Mouse (Mus musculus): ENCODE results near the gene Sirt5. TPM values are rescaled to one million over a fixed set of nuclear protein-coding genes. Genes with fewer than 3 reads are reported as not detected.
A peak's percentile ranks its signal among the peaks of the same experiment; 100 is the strongest.

The Sirt5 gene
- polyA plus RNA-seq, 1 experiment from 2014 or later: 21.0 TPM

- H3K27ac ChIP-seq (replicated peaks): no peak overlapping the region
- DNase-seq (ENCODE audit: low spot score): no peak
- H3K27me3 ChIP-seq (ENCODE audit: low read depth, poor library complexity, severe bottlenecking): no peaks in the 10 kb centered on the region
- H3K4me3 ChIP-seq: no peak overlapping the region
- H3K4me1 ChIP-seq: peaks cover 3% of the 10 kb centered on the region; the same call in 1 of the 2 replicates
- no peaks in the 10 kb centered on the region for H3K36me3 ChIP-seq
- 80% methylated on average over 9 of the region's 9 CpGs for WGBS
- H3K9me3 ChIP-seq (replicated peaks): no peaks in the 10 kb centered on the region
Observed at GRCm38 (mm10) chr13:43350489-43351169, 14.7 kb upstream of the Sirt5 start.

GRCm38 (mm10) chr13:43353356-43353755 lies 11.9 kb upstream of the Sirt5 start:
- no peaks in the 10 kb centered on the region for H3K9me3 ChIP-seq (replicated peaks)
- DNase-seq (ENCODE audit: low spot score): no peak
- WGBS: 87% methylated on average over 4 of the region's 4 CpGs
- H3K4me3 ChIP-seq: no peak overlapping the region
- no peaks in the 10 kb centered on the region for H3K27me3 ChIP-seq (ENCODE audit: low read depth, poor library complexity, severe bottlenecking)
- H3K36me3 ChIP-seq: no peaks in the 10 kb centered on the region
- H3K27ac ChIP-seq (replicated peaks): no peak overlapping the region
- peaks cover 3% of the 10 kb centered on the region; the same call in 1 of the 2 replicates for H3K4me1 ChIP-seq

- no peak overlapping the region for H3K27ac ChIP-seq (replicated peaks)
- H3K4me1 ChIP-seq: peaks cover 8% of the 10 kb centered on the region
- WGBS: 90% methylated on average over 12 of the region's 12 CpGs
- H3K9me3 ChIP-seq (replicated peaks): no peaks in the 10 kb centered on the region
- DNase-seq (ENCODE audit: low spot score): no peak
- H3K27me3 ChIP-seq (ENCODE audit: low read depth, poor library complexity, severe bottlenecking): no peaks in the 10 kb centered on the region
- no peak overlapping the region for H3K4me3 ChIP-seq
- H3K36me3 ChIP-seq: no peaks in the 10 kb centered on the region
Observed at GRCm38 (mm10) chr13:43354362-43354761, 10.9 kb upstream of the Sirt5 start.

GRCm38 (mm10) chr13:43356346-43357125 lies 8.8 kb upstream of the Sirt5 start:
- Histone ChIP-seq H3K9me3 (replicated peaks) (no peaks in the 10 kb centered on the region), H3K27me3 (ENCODE audit: low read depth, poor library complexity, severe bottlenecking) (no peaks in the 10 kb centered on the region), H3K4me3 (no peak overlapping the region), H3K27ac (replicated peaks) (no peak overlapping the region), H3K36me3 (no peaks in the 10 kb centered on the region), H3K4me1 (peaks cover 6% of the 10 kb centered on the region)
- no peak for DNase-seq (ENCODE audit: low spot score)
- 88% methylated on average over 14 of the region's 14 CpGs for WGBS

- no peak for DNase-seq (ENCODE audit: low spot score)
- no peaks in the 10 kb centered on the region for H3K36me3 ChIP-seq
- no peaks in the 10 kb centered on the region for H3K27me3 ChIP-seq (ENCODE audit: low read depth, poor library complexity, severe bottlenecking)
- H3K27ac ChIP-seq (replicated peaks): no peak overlapping the region
- H3K4me1 ChIP-seq: peaks cover 15% of the 10 kb centered on the region
- 73% methylated on average over 6 of the region's 6 CpGs for WGBS
- H3K9me3 ChIP-seq (replicated peaks): no peaks in the 10 kb centered on the region
- H3K4me3 ChIP-seq: no peak overlapping the region
Observed at GRCm38 (mm10) chr13:43360534-43360933, 4.8 kb upstream of the Sirt5 start.

- Histone ChIP-seq H3K27ac (replicated peaks) (no peak overlapping the region), H3K36me3 (no peaks in the 10 kb centered on the region), H3K27me3 (ENCODE audit: low read depth, poor library complexity, severe bottlenecking) (no peaks in the 10 kb centered on the region), H3K9me3 (replicated peaks) (no peaks in the 10 kb centered on the region), H3K4me3 (no peak overlapping the region), H3K4me1 (peaks cover 25% of the 10 kb centered on the region)
- 84% methylated on average over 9 of the region's 9 CpGs for WGBS
- DNase-seq (ENCODE audit: low spot score): no peak
Observed at GRCm38 (mm10) chr13:43362353-43362752, 2.9 kb upstream of the Sirt5 start.

GRCm38 (mm10) chr13:43365825-43366184 lies 509 bp downstream of the Sirt5 start:
- H3K4me3 ChIP-seq: peak overlapping the region; percentile 69
- WGBS: 11% methylated on average over 11 of the region's 11 CpGs

GRCm38 (mm10) chr13:43370063-43370462 lies 4.8 kb downstream of the Sirt5 start:
- no peak overlapping the region for H3K4me3 ChIP-seq
- peaks cover 31% of the 10 kb centered on the region for H3K36me3 ChIP-seq
- no peaks in the 10 kb centered on the region for H3K27me3 ChIP-seq (ENCODE audit: low read depth, poor library complexity, severe bottlenecking)
- peaks cover 9% of the 10 kb centered on the region for H3K9me3 ChIP-seq (replicated peaks)
- DNase-seq (ENCODE audit: low spot score): no peak
- peaks cover 15% of the 10 kb centered on the region for H3K4me1 ChIP-seq
- WGBS: 96% methylated on average over 6 of the region's 6 CpGs
- no peak overlapping the region for H3K27ac ChIP-seq (replicated peaks)

More at GRCm38 (mm10) chr13:43365825-43366184, 509 bp downstream of the Sirt5 start:
- peaks cover 4% of the 10 kb centered on the region for H3K36me3 ChIP-seq
- H3K4me1 ChIP-seq: peaks cover 19% of the 10 kb centered on the region
- H3K9me3 ChIP-seq (replicated peaks): no peaks in the 10 kb centered on the region
- no peak for DNase-seq (ENCODE audit: low spot score)
- peak overlapping the region; percentile 91 for H3K27ac ChIP-seq (replicated peaks)
- no peaks in the 10 kb centered on the region for H3K27me3 ChIP-seq (ENCODE audit: low read depth, poor library complexity, severe bottlenecking)

GRCm38 (mm10) chr13:43372892-43373291 lies 7.6 kb downstream of the Sirt5 start:
- Histone ChIP-seq H3K36me3 (peaks cover 47% of the 10 kb centered on the region), H3K27me3 (ENCODE audit: low read depth, poor library complexity, severe bottlenecking) (no peaks in the 10 kb centered on the region), H3K9me3 (replicated peaks) (peaks cover 9% of the 10 kb centered on the region), H3K4me1 (no peaks in the 10 kb centered on the region), H3K27ac (replicated peaks) (no peak overlapping the region), H3K4me3 (no peak overlapping the region)
- WGBS: 86% methylated on average over 1 of the region's 1 CpGs
- DNase-seq (ENCODE audit: low spot score): no peak

- no peak overlapping the region for H3K4me3 ChIP-seq
- WGBS: 83% methylated on average over 10 of the region's 10 CpGs
- H3K27me3 ChIP-seq (ENCODE audit: low read depth, poor library complexity, severe bottlenecking): no peaks in the 10 kb centered on the region
- peaks cover 9% of the 10 kb centered on the region for H3K9me3 ChIP-seq (replicated peaks)
- peaks cover 53% of the 10 kb centered on the region for H3K36me3 ChIP-seq
- H3K4me1 ChIP-seq: no peaks in the 10 kb centered on the region
- H3K27ac ChIP-seq (replicated peaks): no peak overlapping the region
- no peak for DNase-seq (ENCODE audit: low spot score)
Observed at GRCm38 (mm10) chr13:43374205-43374604, 8.9 kb downstream of the Sirt5 start.

GRCm38 (mm10) chr13:43374918-43375432 lies 9.7 kb downstream of the Sirt5 start:
- H3K27me3 ChIP-seq (ENCODE audit: low read depth, poor library complexity, severe bottlenecking): no peaks in the 10 kb centered on the region
- WGBS: 70% methylated on average over 2 of the region's 2 CpGs

GRCm38 (mm10) chr13:43379989-43380388 lies 14.7 kb downstream of the Sirt5 start:
- 88% methylated on average over 3 of the region's 3 CpGs for WGBS

More at GRCm38 (mm10) chr13:43374918-43375432, 9.7 kb downstream of the Sirt5 start:
- DNase-seq (ENCODE audit: low spot score): no peak
- peaks cover 9% of the 10 kb centered on the region for H3K9me3 ChIP-seq (replicated peaks)
- H3K4me1 ChIP-seq: no peaks in the 10 kb centered on the region
- no peak overlapping the region for H3K27ac ChIP-seq (replicated peaks)
- H3K36me3 ChIP-seq: peaks cover 53% of the 10 kb centered on the region
- H3K4me3 ChIP-seq: no peak overlapping the region

GRCm38 (mm10) chr13:43385321-43385720 lies 20.0 kb downstream of the Sirt5 start:
- no peak overlapping the region for H3K27ac ChIP-seq (replicated peaks)
- H3K9me3 ChIP-seq (replicated peaks): peaks cover 5% of the 10 kb centered on the region
- H3K4me3 ChIP-seq: no peak overlapping the region
- no peak for DNase-seq (ENCODE audit: low spot score)
- H3K27me3 ChIP-seq (ENCODE audit: low read depth, poor library complexity, severe bottlenecking): no peaks in the 10 kb centered on the region
- H3K36me3 ChIP-seq: peaks cover 21% of the 10 kb centered on the region
- H3K4me1 ChIP-seq: no peaks in the 10 kb centered on the region
- WGBS: 97% methylated on average over 10 of the region's 10 CpGs

More at GRCm38 (mm10) chr13:43379989-43380388, 14.7 kb downstream of the Sirt5 start:
- Histone ChIP-seq H3K36me3 (peaks cover 31% of the 10 kb centered on the region), H3K4me1 (no peaks in the 10 kb centered on the region), H3K4me3 (no peak overlapping the region), H3K9me3 (replicated peaks) (no peaks in the 10 kb centered on the region), H3K27me3 (ENCODE audit: low read depth, poor library complexity, severe bottlenecking) (no peaks in the 10 kb centered on the region), H3K27ac (replicated peaks) (no peak overlapping the region)
- no peak for DNase-seq (ENCODE audit: low spot score)
